In the genomic region with DNA sequence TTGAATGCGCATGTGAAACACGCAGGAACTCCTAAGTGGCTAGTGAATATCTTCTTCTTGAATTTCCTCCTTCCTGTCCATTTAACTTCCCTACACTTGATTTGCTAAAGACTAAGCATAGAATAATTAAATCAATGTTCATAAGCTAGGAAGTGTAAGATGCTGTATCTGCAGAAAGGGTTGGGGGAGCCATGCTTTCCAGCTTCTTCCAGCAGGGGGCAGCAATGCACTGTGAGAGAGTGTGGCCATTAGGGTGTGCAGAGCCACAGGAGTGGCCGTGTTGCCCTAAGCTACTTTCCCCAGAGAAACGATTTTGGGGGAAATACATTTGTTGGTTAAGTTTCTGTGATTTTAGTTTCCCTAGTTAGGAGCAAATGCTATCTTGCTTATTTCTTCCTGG, we compare ENCODE assay signal across 7 mouse cellular contexts.
DNase-seq lines count a peak whose midpoint lies in the region; ATAC-seq and TF ChIP-seq lines count a peak whose summit lies in the region.

No protein-coding gene starts in this region.

- H3K4me2 ChIP-seq in forebrain, embryonic 11.5 days (ENCODE audit: low read depth, low read length, severe bottlenecking): no peak overlapping the region
- no peak overlapping the region for H3K4me2 ChIP-seq in hindbrain, embryonic 15.5 days
- no peak overlapping the region for H3K4me2 ChIP-seq in midbrain, embryonic 15.5 days

- DNase-seq in NIH3T3 (ENCODE audit: low read depth): peak; percentile 86
- DNase-seq in brain, embryonic 14.5 days (ENCODE audit: low read depth): peak; percentile 83
- peak; percentile 89 for DNase-seq in forebrain, embryonic 11.5 days (ENCODE audit: low spot score)
- DNase-seq in left cerebral cortex, postnatal 25 days (ENCODE audit: low spot score in 2 of 2): peak; percentile 80 to 87
- peak; percentile 65 to 84 for DNase-seq in spleen, postnatal 10 days (ENCODE audit: low spot score in 2 of 2)

- 40% methylated on average over 4 of the region's 4 CpGs for WGBS in forebrain, embryonic 11.5 days
- 38% methylated on average over 4 of the region's 4 CpGs for WGBS in hindbrain, embryonic 15.5 days
- WGBS in midbrain, embryonic 15.5 days: 40% methylated on average over 4 of the region's 4 CpGs

- H3K36me3 ChIP-seq in forebrain, embryonic 11.5 days (ENCODE audit: control insufficient read depth, insufficient read depth, low read length): no peaks in the 10 kb centered on the region; the same call in 1 of the 2 replicates
- H3K36me3 ChIP-seq in hindbrain, embryonic 15.5 days: peaks cover 45% of the 10 kb centered on the region
- peaks cover 34% of the 10 kb centered on the region for H3K36me3 ChIP-seq in midbrain, embryonic 15.5 days (replicated peaks)

- no peak for ATAC-seq in forebrain, embryonic 11.5 days (replicated peaks; ENCODE audit: low FRiP score)
- ATAC-seq in hindbrain, embryonic 15.5 days (ENCODE audit: low FRiP score, low read depth): peak; percentile 74
- ATAC-seq in midbrain, embryonic 15.5 days (replicated peaks): peak; percentile 74

- TF ChIP-seq POLR2A in brain, embryonic 14.5 days (IDR thresholded peaks at IDR 0.05; ENCODE audit: borderline replicate concordance, extremely low read depth, insufficient read depth, insufficient read length, poor library complexity, severe bottlenecking): no peak

- TF ChIP-seq CTCF in brain, embryonic 14.5 days (IDR thresholded peaks at IDR 0.05; ENCODE audit: borderline replicate concordance, extremely low read depth, insufficient read depth, insufficient read length): peak; percentile 96

- H3K4me3 ChIP-seq in forebrain, embryonic 11.5 days (ENCODE audit: low read depth, low read length): no peak overlapping the region
- no peak overlapping the region for H3K4me3 ChIP-seq in hindbrain, embryonic 15.5 days
- H3K4me3 ChIP-seq in midbrain, embryonic 15.5 days: no peak overlapping the region

- H3K4me1 ChIP-seq in forebrain, embryonic 11.5 days (replicated peaks; ENCODE audit: control insufficient read depth, insufficient read depth, low read length): no peaks in the 10 kb centered on the region
- no peaks in the 10 kb centered on the region for H3K4me1 ChIP-seq in hindbrain, embryonic 15.5 days (replicated peaks)
- no peaks in the 10 kb centered on the region for H3K4me1 ChIP-seq in midbrain, embryonic 15.5 days

- no peaks in the 10 kb centered on the region for H3K27me3 ChIP-seq in forebrain, embryonic 11.5 days (ENCODE audit: control insufficient read depth, insufficient read depth, low read length)
- H3K27me3 ChIP-seq in hindbrain, embryonic 15.5 days: no peaks in the 10 kb centered on the region
- H3K27me3 ChIP-seq in midbrain, embryonic 15.5 days (replicated peaks): no peaks in the 10 kb centered on the region

- H3K9me3 ChIP-seq in forebrain, embryonic 11.5 days (ENCODE audit: control insufficient read depth, low read length): no peaks in the 10 kb centered on the region
- H3K9me3 ChIP-seq in hindbrain, embryonic 15.5 days: no peaks in the 10 kb centered on the region
- no peaks in the 10 kb centered on the region for H3K9me3 ChIP-seq in midbrain, embryonic 15.5 days

- intact Hi-C loops in left cerebral cortex, postnatal 25 days (cut with DNase I): loop anchor here (1.0 to 5.0 kb wide), 2 partner anchors 416 to 480 kb away; a partner anchor contains a TSS

- H3K27ac ChIP-seq in forebrain, embryonic 11.5 days (ENCODE audit: low read depth, low read length): no peak overlapping the region
- H3K27ac ChIP-seq in hindbrain, embryonic 15.5 days (replicated peaks): no peak overlapping the region
- H3K27ac ChIP-seq in midbrain, embryonic 15.5 days: no peak overlapping the region

- H3K9ac ChIP-seq in forebrain, embryonic 11.5 days (ENCODE audit: low read length): no peak overlapping the region
- H3K9ac ChIP-seq in hindbrain, embryonic 15.5 days: no peak overlapping the region
- no peak overlapping the region for H3K9ac ChIP-seq in midbrain, embryonic 15.5 days
